16 mouse cellular contexts compared by ENCODE assay signal in the genomic region with DNA sequence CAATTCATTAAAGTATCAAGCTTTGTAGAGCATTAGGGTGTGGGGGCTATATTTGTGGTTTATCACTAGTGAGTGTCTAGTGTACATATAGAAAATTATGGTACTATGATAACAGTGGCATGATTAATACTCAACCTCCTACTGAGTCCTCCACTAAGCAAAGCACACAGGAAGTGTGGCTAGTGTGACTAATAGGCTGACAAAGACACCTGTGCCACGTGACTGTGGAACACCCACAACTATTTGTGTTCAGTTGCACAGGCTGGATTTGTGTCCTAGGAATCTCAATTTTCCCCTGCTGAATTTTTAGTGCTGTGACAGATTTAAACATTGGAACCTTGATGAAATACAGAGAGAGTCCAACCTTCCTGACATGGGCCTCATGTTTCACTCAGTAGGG.
"Had no signal": no experiment of that assay in that cellular context is flagged by ENCODE, and none has a peak within 500 bp of the region (broad histone marks: within the 10 kb centered on the region; RNA-seq: fewer than 3 reads in every experiment).

No protein-coding gene starts in this region.

- H3K36me3 ChIP-seq: limb, embryonic 12.5 days; liver, embryonic 13.5 days; lung, embryonic 15.5 days; midbrain, embryonic 13.5 days; neural tube, embryonic 15.5 days had no signal

- H3K9ac ChIP-seq: limb, embryonic 12.5 days; liver, embryonic 13.5 days; liver, postnatal 0 days; lung, embryonic 15.5 days; midbrain, embryonic 13.5 days; neural tube, embryonic 15.5 days had no signal

- H3K9me3 ChIP-seq: limb, embryonic 12.5 days; liver, embryonic 13.5 days; lung, embryonic 15.5 days; midbrain, embryonic 13.5 days; neural tube, embryonic 15.5 days had no signal

- H3K4me3 ChIP-seq: layer of hippocampus, adult 2 months; limb, embryonic 12.5 days; liver, embryonic 13.5 days; lung, embryonic 15.5 days; midbrain, embryonic 13.5 days; neural tube, embryonic 15.5 days had no signal

- H3K27me3 ChIP-seq: liver, embryonic 13.5 days; lung, embryonic 15.5 days; midbrain, embryonic 13.5 days; neural tube, embryonic 15.5 days had no signal

- ATAC-seq: liver, postnatal 0 days; midbrain, embryonic 13.5 days had no signal

- H3K4me1 ChIP-seq: liver, embryonic 13.5 days; lung, embryonic 15.5 days had no signal

- H3K4me2 ChIP-seq: limb, embryonic 12.5 days; liver, embryonic 13.5 days; lung, embryonic 15.5 days; midbrain, embryonic 13.5 days; neural tube, embryonic 15.5 days had no signal

- DNase-seq: kidney, adult 2 months; kidney, postnatal 10 days; kidney, postnatal 4 days; liver; liver, embryonic 13.5 days; liver, postnatal 0 days; lung, postnatal 14 days; right cerebral cortex, postnatal 4 days; spleen, adult 18-20 months; thymus, adult 2 months; thymus, postnatal 25 days had no signal

- H3K27ac ChIP-seq: layer of hippocampus, adult 2 months; limb, embryonic 12.5 days; liver, embryonic 13.5 days; lung, embryonic 15.5 days; midbrain, embryonic 13.5 days; neural tube, embryonic 15.5 days had no signal
